Mouse (Mus musculus): ENCODE results near the gene Espl1.

DNA sequence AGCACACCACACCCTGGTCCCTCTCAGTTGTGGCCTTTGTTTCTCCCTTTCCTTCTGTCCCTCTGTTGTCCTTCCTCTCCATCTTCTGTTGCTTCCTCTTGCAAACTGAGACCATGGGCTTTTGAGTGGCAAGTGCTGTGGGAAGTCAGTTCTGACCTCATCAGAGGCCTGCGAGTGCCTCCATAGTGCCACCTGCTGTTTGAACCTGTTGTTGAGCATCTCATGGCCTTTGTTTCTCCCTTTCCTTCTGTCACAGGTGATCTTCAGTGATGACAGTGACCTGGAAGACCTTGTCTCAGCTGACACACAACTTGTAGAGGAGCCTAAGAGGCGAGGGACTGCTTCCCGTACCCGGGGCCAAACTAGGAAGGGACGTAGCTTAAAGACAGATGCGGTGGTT lies 20.2 kb downstream of the Espl1 start:
- TF ChIP-seq CTCF (IDR thresholded peaks at IDR 0.05; ENCODE audit: control insufficient read depth, insufficient read depth, insufficient replicate concordance, low read depth, low read length): peak; percentile 39; the same call in 1 of the 2 replicates
- no peak for TF ChIP-seq POLR2A (IDR thresholded peaks at IDR 0.05; ENCODE audit: control insufficient read depth, low read depth, low read length)

Measured in testis, adult 2 months (tissue).